In genomic region chr19:16067314-16067713, GRCm38 (mm10) we compare ENCODE assay signal across 19 mouse cellular contexts.
A peak's percentile ranks its signal among the peaks of the same experiment; 100 is the strongest.
DNase-seq lines count a peak whose midpoint lies in the region; ATAC-seq lines count a peak whose summit lies in the region.
"Had no signal": no experiment of that assay in that cellular context is flagged by ENCODE, and none has a peak within 500 bp of the region (broad histone marks: within the 10 kb centered on the region; RNA-seq: fewer than 3 reads in every experiment).

No protein-coding gene starts in this region.

- peak; percentile 61 for DNase-seq in heart, adult 11 months
- no peak for DNase-seq in heart, adult 18-20 months
- peak; percentile 14 for DNase-seq in urinary bladder, postnatal 14 days (ENCODE audit: low spot score)
- DNase-seq in urinary bladder, postnatal 10 days (ENCODE audit: low spot score), result no peak
- no peak for DNase-seq in thymus, postnatal 4 days
- DNase-seq in right cerebral cortex, postnatal 36 days (ENCODE audit: low spot score in 2 of 2), result no peak
- DNase-seq: adrenal gland, adult 2 months; adrenal gland, postnatal 10 days; adrenal gland, postnatal 25 days; cerebellum, adult 11 months; cerebellum, adult 18-20 months; cerebellum, adult 8-10 months; cerebellum, adult 9-11 months; cerebellum, postnatal 14 days; cerebellum, postnatal 36 days; embryo, embryonic 11 days had no signal

- ATAC-seq in hematopoietic stem cell, adult 5-6 weeks (replicated peaks in 1 of 2; ENCODE audit: insufficient read depth in 1 of 2, low FRiP score in 2 of 2, low TSS enrichment in 1 of 2, low read depth in 1 of 2, poor library complexity in 2 of 2, severe bottlenecking in 2 of 2), result peak; percentile 56 to 67; a peak in 2 of 4 replicates
- ATAC-seq: forebrain, embryonic 14.5 days; forebrain, embryonic 16.5 days had no signal

Comparison
In these comparisons a context has a peak if more than half of its experiments do, and no peak if none do; other contexts are left out.
1. DNase-seq: peak in heart, adult 11 months (single experiment) and urinary bladder, postnatal 14 days (single experiment); none in heart, adult 18-20 months (0 of 2), urinary bladder, postnatal 10 days (single experiment), thymus, postnatal 4 days (single experiment) and right cerebral cortex, postnatal 36 days (0 of 2).